Mouse (Mus musculus) erythroblast, adult 5-6 weeks (primary cell): ENCODE results near the gene Pfkm. TPM values are rescaled to one million over a fixed set of nuclear protein-coding genes. Genes with fewer than 3 reads are reported as not detected.

ENCODE experiments used
- ATAC-seq: replicated peaks from 2 replicates; pipeline ENCODE4 v1.8.0; 2016; ENCODE audit warnings: moderate number of reproducible peaks, mild to moderate bottlenecking, moderate TSS enrichment, inconsistent platforms; ENCODE audit not compliant: poor library complexity, low FRiP score, severe bottlenecking
- total RNA-seq, 2 experiments: library from RNA; stranded (forward) in 1 of 2; stranded (reverse) in 1 of 2; fragments of 150-400 nt in 1 of 2; fragments of 200-764, 138-1000 nt in 1 of 2; gene quantifications; 2 replicates each; pipeline versions ENCODE4 v1.2.3 to v1.2.4; 2015 to 2017; ENCODE audit warnings: low replicate concordance in 2 of 2

Pfkm gene
- total RNA-seq, 2 experiments from 2014 or later: 0.58 to 6.4 TPM

GRCm38 (mm10) chr15:98134034-98134433, 41.6 kb downstream of the Pfkm start:
- no peak for ATAC-seq

- no peak for ATAC-seq
Measured at GRCm38 (mm10) chr15:98134666-98135065, 42.3 kb downstream of the Pfkm start.

GRCm38 (mm10) chr15:98135671-98136070, 43.3 kb downstream of the Pfkm start:
- no peak for ATAC-seq

GRCm38 (mm10) chr15:98136871-98137270, 44.5 kb downstream of the Pfkm start:
- ATAC-seq: no peak

DNA sequence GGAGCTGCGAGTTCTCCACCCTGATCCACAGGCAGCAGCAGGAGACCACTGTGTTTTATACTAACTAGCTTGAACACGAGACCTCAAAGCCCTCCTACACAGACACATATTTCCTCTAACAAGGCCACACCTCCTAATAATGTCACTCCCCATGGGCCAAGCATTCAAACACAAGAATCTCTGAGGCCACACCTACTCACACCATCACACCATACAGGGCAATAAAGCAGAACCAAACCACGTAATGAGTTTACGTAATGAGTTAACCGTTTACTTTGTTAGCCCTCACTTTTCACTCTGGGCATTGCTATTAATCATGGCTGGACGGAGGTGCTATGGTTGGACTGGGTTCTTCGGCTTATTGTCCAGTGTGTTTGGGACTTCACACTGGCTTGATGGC, 47.4 kb downstream of the Pfkm start:
- no peak for ATAC-seq

DNA sequence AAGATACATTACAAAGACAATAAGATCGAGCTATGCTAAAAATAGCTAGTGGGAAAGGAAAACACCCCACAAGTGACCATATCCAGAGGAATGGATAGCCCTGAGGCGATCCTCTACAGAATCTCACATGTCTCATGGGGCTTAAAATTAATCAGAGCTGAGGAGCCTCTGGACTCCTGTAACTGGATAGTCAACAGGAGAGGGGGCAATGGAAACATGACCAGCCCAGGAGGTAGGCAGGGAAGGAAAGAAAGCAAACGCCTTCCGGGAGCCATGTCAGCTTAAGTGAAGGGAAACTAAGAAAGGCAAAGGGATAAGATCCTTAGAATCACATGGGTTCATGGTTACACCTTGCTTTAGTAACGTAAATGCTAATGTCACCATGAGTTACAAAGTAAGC, 48.4 kb downstream of the Pfkm start:
- ATAC-seq: no peak

- ATAC-seq: no peak
Measured at GRCm38 (mm10) chr15:98142515-98142914, 50.1 kb downstream of the Pfkm start.

GRCm38 (mm10) chr15:98144861-98145507, 52.6 kb downstream of the Pfkm start:
- no peak; the same call in 1 of the 2 replicates for ATAC-seq

DNA sequence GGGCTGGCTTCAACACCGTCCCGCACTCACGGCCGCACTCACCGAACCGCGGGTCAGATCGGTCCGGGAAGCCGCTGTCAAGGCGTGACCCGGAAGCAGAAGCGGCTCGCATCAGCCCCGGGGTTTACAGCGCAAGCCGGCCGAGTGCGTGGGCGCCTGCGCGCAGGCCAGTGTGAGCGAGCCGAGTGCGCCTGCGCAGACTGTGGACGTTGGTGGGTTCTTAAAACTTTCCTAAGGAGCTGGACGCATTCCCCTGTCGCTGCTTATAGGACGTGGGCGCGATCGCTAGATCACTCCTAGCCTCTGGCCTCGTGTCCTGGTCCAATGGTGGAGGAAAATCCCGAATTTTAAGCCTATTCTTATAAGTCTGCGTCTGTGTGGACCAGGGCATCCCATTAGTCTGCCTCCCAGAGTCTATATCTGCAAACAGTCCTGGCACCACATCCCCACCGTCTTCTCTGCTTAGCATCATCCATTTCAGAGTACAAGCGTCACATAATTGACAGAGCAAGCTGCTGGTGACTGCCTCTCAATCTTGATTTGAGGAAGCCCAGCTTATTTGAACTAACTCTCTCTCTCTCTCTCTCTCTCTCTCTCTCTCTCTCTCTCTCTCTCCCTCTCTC, 53.3 kb downstream of the Pfkm start:
- peak; percentile 99 for ATAC-seq

- no peak for ATAC-seq
Measured at GRCm38 (mm10) chr15:98148356-98148755, 56.0 kb downstream of the Pfkm start.

- ATAC-seq: no peak
Measured at GRCm38 (mm10) chr15:98149166-98149602, 56.8 kb downstream of the Pfkm start.

- no peak for ATAC-seq
Measured at GRCm38 (mm10) chr15:98152916-98153315, 60.5 kb downstream of the Pfkm start.

DNA sequence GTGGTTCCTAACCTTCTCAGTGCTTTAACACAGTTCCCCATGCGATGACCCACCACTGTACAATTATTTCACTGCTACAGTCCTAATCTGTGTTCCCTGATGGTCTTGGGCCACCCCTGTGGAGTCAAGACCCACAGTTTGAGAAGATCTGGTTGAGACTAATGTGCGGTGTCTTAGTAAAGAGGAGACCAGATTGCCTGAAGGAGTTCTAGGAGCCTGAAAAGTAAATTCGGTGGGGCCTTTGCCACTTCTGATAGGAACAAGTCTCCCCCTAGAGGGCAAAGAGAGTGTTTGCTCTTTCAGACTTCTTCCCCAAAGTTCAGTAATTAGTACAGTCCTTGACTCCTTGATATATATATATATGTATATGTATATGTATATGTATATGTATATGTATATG, 61.2 kb downstream of the Pfkm start:
- peak; percentile 71; the same call in 1 of the 2 replicates for ATAC-seq

DNA sequence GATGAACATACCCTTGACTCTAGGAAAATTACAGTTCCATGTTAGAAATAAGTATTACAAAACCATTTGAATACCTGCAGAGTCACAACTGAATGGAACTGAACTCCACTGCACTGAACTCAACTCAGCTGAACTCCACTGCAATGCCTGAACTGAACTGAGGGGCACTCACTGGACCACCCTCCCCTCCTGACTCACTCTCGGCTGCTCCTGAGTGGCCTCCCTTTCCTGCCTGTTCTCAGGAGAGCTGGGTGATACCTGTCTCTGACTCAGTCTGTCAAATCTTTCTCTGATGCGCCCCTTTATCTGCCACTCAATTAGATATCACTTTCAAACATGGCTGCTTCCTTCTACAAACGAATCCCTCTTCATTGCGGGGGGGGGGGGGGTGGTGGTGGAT, 61.8 kb downstream of the Pfkm start:
- ATAC-seq: no peak

GRCm38 (mm10) chr15:98154631-98155030, 62.2 kb downstream of the Pfkm start:
- no peak for ATAC-seq

GRCm38 (mm10) chr15:98155272-98155671, 62.9 kb downstream of the Pfkm start:
- ATAC-seq: no peak

DNA sequence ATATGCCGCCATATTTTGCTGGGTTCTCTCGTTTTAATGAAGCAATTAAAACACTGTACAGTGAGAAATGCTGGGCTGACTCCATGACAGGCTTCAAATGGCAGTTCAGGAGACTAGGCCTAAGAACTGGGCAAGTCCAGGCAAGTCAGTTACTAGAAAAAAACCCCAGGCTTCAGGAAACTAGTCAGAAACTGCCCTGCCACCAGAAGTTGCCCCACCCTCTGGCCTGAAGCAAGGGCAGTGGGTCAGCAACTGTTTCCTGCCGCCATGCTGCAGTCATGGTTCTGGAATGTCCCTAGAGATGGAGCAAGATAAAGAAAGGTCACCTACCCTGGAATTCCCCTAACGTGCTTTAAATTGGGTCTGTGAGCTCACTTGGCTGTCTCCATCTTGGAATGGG, 63.6 kb downstream of the Pfkm start:
- ATAC-seq: no peak

DNA sequence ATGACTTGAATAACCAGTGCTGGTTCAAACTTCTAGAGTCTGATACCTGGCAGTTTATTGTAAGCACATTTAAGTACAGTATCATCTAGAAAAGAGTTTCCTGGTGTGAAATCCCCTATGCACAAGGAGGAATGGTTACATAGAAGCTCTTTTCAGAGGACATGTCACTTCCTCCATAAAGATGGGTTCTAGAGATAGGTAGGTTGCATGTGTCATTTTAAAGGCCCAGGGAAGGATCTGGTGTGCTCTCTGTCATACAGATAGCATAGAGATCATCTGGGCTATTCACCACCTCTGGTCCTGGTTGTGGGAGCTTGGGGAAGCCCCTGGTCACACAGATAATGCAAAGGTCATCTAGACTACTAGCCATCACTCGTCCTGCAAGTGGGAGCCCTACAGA, 64.9 kb downstream of the Pfkm start:
- no peak for ATAC-seq

GRCm38 (mm10) chr15:98161026-98161805, 68.8 kb downstream of the Pfkm start:
- ATAC-seq: no peak

GRCm38 (mm10) chr15:98162561-98162960, 70.2 kb downstream of the Pfkm start:
- no peak for ATAC-seq

DNA sequence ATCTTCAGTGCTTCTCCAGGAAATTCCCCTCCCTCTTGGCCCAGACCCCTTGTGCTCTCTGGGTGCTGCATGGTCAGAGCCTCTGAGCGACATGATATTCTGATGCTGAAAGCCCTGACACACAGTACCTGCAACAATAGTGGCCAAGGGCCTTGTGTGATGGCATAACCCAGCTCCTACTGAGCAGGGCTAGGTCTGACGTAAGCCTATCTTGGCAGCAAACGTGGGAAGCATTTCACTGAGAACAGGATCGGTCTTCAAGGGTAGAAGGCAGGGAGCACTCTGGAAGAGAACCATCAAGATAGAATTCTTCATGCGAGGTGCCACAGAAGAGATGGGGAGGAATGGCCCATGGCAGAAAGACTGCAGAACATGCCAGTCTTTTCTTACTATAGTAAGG, 73.1 kb downstream of the Pfkm start, which contains the start of gene Asb8:
Gene Asb8, minus strand, starts transcription at position 101 of the 400 bp plus-strand sequence.
- no peak for ATAC-seq
